Mouse (Mus musculus): ENCODE data around the gene Prkca. TPM values are rescaled to one million over a fixed set of nuclear protein-coding genes. Genes with fewer than 3 reads are reported as not detected.

Prkca gene
- total RNA-seq, 2 experiments from 2014 or later = 33.5 to 49.2 TPM

DNA sequence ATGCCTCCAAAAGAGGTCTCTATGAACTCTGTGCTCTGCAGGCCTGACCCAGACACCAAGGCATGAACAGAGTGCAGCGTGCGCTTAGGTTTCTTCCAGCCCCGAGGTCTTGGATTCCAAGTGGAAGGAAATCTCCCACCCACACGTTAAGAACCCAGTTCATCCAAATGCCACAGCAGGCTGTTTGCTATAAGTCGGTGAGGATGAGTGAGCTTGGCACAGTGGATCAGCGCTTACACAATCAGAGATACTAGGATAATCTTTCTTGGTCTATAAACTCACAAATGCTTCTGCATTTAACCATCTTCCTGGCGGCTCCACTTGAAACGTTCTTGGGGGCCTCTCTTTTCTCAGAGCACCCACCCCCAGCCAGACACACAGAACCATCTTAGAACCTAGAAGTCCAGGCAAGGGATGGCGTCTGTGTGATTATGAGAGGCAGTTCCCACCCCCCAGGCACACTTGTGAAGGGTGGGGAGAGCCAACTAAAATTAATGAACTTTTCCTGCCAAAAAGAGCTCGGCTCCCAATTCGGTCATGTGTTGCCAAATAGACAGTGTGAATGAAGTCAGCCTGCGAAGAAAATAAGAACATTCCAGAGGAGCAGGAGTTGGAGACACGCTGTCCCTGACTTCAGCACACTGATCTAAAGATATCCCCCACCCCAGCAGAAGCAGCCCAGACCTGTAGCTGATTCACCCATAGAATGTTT lies 122.4 kb downstream of the Prkca start:
- no peak for DNase-seq
- intact Hi-C loops (cut with DNase I) = no loop called here

DNA sequence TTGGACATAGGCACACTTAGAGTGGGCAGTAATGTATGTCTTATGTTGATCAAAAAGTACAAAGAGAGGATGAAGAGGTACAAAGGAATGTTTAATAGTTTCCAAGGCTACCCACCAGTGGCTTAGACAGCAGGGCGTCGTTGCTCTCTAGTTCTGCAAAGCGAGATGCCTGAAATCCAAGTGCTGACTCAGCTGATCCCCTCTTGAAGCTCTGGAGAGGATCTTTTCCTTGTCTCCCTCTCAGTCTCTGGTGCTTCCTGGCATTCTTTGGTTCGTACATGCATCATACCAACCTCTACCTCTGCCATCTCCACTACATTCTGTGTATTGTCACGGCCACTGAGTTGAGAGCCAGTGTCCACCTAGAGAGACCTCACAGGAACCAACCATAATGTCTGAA lies 123.1 kb downstream of the Prkca start:
- DNase-seq = no peak

GRCm38 (mm10) chr11:108217043-108217442 lies 126.7 kb downstream of the Prkca start:
- DNase-seq = no peak
- intact Hi-C loops (cut with DNase I) = no loop called here

More for the DNA sequence above, 123.1 kb downstream of the Prkca start:
- intact Hi-C loops (cut with DNase I) = no loop called here

- DNase-seq = no peak
- intact Hi-C loops (cut with DNase I) = no loop called here
Observed at GRCm38 (mm10) chr11:108216064-108216463, 127.7 kb downstream of the Prkca start.

DNA sequence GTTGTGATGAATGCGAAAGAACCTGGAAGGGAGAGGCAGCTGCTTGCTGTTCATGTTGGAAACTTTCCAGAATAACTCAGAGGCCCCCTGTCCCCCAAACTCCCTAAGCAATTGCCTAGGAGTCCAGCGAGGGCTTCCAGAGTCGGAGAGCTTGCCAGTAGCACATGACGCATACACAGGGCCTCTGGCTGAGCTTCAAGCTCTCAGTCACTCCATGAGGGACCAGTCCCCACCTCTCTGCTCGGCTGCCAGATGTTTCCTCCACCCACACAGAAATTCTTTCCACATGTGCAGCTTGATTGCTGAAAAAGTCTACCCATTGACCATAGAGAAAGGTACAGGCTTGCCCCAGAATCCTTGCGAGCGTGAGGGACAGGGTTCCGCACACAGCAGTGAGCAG lies 128.3 kb downstream of the Prkca start:
- intact Hi-C loops (cut with DNase I) = no loop called here
- DNase-seq = peak; percentile 80 to 84

DNA sequence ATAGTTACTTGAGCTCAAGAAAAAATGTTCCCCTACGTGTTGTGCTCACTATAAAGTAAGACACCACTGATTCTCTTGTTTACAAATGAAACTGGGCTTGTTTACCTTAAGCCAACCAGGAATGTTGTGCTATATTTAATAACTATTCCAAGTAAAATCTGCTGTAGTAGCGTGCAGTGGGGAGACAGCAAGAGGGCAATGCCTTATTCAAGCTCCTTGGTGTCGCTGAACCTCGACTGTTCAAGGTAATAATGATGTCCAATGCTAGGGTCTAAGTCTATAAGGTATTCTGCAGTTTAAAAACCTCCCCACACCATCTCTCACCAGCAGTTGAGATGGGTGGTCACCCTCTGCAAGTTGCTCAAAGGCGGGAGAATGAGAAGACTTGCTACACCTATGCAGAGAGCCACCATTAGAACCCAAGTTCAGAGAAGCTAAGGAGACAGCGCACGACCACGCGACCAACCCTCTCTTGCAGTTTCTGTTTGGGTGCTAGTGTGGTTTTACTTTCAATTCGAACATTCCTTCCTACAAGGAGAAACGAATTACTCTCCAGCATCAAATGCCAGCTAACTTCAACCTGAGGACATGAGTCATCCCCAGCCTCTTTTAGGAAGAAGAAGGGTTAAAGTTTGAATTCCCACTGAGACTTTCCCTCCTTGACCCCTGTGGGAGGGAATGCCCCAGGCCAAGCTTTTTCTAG lies 129.1 kb downstream of the Prkca start:
- intact Hi-C loops (cut with DNase I) = no loop called here

DNA sequence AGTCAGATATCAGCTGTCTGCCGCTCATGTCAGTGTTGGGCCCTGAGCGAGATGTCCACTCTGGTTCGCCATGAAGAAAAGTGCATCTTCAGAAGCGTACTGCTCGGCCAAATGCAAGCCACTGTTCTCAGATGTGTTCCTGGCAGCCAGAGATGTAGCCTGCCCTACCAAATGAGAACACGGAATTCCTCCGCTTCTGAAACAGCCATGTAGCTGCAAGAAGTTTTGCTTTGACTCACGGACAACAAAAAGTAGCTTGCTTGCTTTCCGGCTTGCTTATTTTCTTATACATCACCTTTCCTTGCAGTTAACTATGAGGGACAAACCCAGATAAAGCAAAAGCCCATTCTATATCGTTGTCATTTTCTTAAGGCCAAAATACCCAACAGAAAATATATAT lies 129.9 kb downstream of the Prkca start:
- intact Hi-C loops (cut with DNase I) = no loop called here
- no peak for DNase-seq

More for the DNA sequence above, 129.1 kb downstream of the Prkca start:
- DNase-seq = no peak

DNA sequence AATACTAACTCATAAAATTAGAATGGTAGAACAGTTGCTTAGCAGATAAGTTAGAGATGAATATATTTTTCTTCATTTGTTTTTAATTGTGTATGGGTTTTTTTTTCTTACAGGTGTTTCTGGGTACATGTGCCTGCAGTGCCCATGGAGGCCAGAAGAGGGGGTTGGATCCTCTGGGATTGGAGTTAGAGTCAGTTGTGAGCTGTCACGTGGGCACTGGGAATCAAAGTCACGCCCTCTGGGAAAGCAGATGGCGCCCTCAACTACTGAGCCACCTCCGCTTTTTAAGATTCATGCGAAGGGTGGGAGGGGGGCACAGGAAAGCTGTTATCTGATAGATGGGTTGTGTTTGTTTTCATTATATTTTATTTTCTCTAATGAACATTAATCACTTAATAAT lies 131.1 kb downstream of the Prkca start:
- no peak for DNase-seq
- intact Hi-C loops (cut with DNase I) = no loop called here

DNA sequence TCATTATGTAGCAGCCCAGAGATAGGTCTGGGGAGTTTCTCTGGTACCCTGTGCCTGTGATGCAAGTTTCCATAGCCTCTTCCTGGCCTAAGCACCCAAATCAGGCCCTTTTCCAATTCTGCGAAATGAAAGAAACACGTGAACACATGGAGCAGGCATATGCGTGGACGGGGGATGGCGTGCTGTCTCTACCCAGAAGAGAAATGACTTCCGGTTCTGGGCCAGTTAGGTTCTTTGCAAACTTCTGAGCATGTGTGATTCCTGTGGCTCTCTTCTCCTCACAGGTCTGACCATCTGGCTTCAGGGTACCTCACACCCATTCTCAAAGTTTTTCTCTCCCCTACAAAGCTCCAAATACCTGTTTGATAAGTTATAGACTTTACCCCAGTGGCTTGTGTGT lies 131.7 kb downstream of the Prkca start:
- intact Hi-C loops (cut with DNase I) = no loop called here

DNA sequence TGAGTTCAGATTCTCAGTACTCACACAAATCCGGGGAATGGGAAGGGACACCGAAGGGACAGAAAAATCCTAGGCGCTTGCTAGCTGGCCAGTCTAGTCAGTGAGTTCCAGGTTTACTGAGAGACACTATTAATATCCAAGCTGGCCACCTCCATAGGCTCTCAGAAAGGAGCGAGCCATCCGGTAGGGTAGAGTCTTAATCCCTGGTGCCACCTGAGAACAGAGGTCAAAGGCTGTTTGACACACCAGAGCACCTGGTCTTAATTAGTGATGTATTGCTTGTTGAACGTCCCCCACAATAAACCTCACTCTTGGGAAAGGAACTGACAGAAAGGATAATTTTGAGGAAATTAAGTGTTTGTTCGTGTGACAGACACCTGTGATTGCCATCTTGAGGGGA lies 133.0 kb downstream of the Prkca start:
- intact Hi-C loops (cut with DNase I) = no loop called here
- DNase-seq = no peak

More for the DNA sequence above, 131.7 kb downstream of the Prkca start:
- no peak for DNase-seq

GRCm38 (mm10) chr11:108206602-108207001 lies 137.1 kb downstream of the Prkca start:
- no peak for DNase-seq
- intact Hi-C loops (cut with DNase I) = no loop called here

DNA sequence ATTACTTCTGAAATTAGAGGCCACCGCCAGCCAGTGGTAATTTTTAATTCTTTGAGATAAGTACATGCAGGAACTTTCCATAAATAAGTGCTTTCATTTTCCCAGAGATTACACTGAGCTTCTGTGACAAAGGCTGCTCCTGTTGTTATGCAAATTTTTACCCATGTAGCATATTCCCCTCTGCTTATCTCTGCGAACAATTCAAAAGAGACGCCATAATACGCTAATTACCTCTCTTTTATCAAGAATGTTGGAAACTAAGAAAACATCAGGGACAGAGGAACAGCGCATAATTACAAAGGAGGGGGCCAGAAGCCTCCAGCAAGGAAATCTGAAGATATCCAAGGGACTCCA lies 138.9 kb downstream of the Prkca start:
- no peak for DNase-seq
- intact Hi-C loops (cut with DNase I) = no loop called here

DNA sequence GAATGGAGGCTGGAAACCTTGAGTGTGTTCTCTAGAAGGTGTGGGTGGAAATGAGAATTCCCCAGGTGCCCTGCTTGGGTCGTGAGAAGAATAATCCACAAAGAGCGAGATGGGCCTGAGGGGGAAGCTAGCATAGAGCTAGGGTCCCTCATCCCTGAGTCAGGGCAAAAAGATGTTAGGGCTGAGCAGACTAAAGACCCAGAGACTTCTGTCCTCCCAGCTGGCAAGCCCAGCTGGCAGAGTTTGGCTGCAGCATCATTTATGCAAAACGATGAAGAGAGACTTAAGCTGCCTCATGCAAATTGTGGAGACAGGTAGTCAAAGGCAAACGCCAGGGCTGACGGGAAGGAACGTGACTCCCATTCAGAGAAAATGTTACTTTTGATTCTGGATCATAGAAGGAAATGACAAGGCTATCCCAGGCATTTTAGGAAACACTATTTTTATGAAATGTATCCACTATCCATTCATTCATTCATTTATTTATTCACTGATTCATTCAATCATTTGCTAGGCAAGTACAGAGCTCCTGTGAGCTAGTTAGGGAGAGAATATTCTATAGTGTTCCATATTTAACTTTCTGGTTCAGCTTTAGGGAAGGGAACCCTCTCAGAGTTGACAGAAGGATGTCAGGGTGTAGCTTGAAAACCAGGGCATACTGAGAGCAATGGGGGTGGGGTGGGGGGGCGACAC lies 139.4 kb downstream of the Prkca start:
- intact Hi-C loops (cut with DNase I) = no loop called here
- no peak for DNase-seq

DNA sequence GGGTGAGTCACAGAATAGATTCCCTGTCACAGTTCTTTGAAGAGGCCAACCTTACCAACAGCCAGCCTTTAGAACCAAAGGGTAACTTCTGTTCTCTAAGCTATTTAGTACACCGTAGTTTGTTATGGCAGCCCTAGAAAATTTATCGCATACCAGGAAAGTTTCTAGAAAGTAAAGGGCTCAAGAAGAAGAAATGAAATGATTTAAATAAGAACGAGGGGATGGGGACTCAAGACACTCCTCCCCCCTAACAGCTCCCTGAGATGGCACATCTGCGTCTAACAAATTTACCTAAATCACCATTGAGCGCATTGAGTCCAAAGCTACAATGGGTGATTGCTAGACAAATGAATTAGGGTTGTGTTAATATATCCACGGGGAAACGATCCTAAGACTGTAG lies 140.9 kb downstream of the Prkca start:
- no peak for DNase-seq
- intact Hi-C loops (cut with DNase I) = no loop called here

DNA sequence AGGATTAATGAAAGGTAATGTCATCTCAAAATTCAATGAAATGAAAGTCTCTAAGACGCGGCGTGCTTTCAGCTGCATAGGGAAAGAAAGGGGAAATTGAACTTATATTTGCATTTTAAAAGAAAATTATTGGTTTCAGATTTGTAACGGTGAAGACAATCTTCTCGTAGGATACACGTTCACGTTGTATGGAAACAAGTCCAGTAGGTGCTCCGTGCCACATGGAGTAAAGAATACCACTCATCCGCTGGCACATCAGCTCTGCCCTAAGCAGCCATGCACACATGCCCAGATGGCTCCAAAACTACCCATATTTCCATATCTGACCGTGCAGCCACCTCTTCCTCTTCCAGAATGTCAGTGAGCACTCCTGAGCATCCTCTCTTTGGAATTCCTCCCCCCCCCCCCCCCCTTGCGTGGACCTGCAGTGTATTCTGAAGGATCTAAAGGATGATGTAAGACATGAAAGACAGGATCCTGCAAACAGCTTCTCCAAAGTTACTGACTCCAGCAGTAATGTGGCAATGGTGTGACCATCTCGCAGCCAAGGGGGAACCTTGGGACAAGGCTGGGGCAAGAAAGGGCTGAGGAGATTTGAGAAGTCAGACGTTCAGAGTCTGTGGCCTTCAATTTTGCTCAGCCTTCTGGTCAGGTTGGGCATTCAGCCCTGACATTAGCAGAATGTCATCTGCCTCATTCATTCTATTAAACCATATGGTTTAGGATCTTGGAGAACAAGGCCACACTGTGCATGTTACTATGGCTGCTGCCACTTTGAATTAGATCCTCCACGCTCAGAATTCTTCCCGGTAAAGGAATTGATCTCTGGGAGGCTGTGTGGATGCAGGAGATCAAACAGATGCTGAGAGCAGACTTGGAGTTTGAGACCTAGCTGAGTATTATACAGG lies 142.8 kb downstream of the Prkca start:
- DNase-seq = no peak
- intact Hi-C loops (cut with DNase I) = no loop called here

DNA sequence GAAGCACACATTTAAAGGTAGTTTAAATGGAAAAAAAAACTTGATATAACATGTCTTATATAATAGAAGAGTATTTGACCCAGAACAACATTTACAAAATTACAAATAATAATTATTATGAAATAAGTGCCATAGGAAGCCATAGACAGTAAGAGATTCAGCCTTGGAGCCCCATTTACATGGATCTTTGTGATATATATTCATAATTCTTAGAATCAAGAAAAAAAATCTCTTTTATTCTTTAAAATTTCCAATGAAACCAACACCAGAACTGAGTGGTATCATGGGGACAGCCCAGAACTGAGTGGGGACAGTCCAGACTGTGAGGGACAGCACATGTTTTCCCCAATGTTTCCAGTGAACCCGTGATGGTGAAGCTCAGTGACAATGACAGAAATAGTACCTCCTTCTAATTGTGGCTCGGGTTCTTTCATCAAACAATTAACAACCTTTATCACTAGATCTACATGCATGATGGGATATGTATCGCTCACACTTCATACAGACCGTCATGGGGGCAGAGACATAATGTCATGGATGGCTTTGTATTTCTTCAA lies 144.2 kb downstream of the Prkca start:
- no peak for DNase-seq
- intact Hi-C loops (cut with DNase I) = no loop called here

- no peak for DNase-seq
- intact Hi-C loops (cut with DNase I) = no loop called here
Observed at GRCm38 (mm10) chr11:108198592-108198991, 145.1 kb downstream of the Prkca start.

DNA sequence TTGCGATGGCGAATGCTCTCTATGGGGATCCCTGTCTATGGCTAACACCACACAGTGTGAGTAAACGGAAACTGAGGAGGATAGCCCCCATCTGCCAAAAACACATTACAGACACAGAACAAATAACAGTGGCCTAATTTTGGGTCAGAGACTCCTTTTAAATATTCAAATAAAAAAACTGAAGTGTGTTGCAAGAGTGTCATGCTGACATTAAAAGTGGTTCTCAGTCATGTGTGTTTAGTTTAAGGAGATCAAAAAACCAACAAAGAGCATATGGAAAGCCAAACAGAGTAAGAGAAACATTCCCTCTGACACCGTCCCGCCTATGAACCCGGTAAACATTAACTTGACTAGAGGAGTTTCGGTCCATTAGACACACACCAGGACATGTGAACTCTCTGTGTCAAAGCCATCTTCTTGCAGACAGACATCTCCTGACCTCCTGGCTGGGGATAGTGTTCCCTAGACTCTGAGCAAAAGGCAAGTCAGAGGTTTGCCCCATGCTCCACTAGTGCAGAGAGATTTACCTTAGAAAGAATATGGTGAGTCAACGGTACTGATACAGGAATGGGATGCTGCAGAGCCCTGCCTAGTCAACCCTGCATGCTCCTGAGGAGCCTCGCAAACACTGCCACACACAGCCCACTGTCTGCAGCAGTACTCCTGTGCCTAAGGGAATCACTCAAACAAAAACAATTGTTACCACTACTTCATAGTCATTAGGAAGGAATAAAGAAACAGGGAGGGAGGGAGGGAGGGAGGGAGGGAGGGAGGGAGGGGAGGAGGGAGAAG lies 146.1 kb downstream of the Prkca start:
- intact Hi-C loops (cut with DNase I) = no loop called here
- no peak for DNase-seq

- no peak for DNase-seq
- intact Hi-C loops (cut with DNase I) = no loop called here
Observed at GRCm38 (mm10) chr11:108196796-108197195, 146.9 kb downstream of the Prkca start.

DNA sequence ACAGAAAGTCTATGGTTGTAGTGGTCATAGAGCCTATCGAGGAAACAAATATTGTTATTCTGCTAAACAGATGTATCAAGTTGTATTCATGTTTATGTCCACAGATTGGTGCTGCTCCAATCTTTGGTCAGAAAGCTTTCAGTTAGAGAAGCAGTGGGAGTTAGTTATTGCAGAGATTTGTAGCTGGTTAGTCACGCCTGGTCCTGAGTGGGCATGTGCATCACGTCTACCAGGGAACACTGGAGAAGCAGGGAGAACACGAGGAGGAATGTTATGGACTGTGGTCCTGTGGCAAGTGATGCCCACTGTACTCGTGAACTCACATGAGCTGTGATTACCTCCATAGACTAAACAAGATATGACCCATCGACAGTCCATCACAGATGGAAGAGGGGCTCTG lies 153.4 kb downstream of the Prkca start:
- intact Hi-C loops (cut with DNase I) = no loop called here
- DNase-seq = no peak
